Mouse (Mus musculus) kidney, postnatal 36 days (tissue): ENCODE data around the gene Ppp6r1.
A peak's percentile ranks its signal among the peaks of the same experiment; 100 is the strongest.

Experiments
- DNase-seq, 2 experiments: peaks; one replicate each; pipeline ENCODE4 v3.0.0; 2021 to 2022; ENCODE audit warnings: mixed read lengths in 2 of 2

The Ppp6r1 gene

GRCm38 (mm10) chr7:4658912-4659551 is at the start of gene Ppp6r1:
TSS of gene Ppp6r1 (minus strand) at chr7:4659019.
- DNase-seq, result peak; percentile 97 to 98

DNA sequence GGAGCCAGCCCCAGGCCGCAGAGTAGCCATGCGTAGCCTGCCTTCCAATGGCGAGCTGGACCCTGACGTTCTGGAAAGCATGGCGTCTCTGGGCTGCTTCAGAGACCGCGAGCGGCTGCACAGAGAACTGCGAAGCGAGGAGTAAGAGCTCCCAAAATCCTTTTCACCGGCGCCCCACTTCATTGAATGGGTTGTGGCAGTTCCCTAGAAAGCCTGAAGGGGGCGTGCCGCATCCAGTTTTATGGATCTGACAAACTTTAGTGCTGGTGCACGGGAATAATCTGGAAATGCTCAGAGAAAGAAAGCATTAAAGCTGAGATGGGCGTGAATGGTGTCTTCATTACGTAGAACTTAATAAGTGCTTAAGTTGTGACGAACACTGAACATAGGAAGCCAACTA is 46.3 kb upstream of the Ppp6r1 start:
- peak; percentile 30 to 73 for DNase-seq

- DNase-seq, result no peak
Observed at GRCm38 (mm10) chr7:4703195-4703594, 44.4 kb upstream of the Ppp6r1 start.

- DNase-seq, result no peak
Observed at GRCm38 (mm10) chr7:4702334-4702733, 43.5 kb upstream of the Ppp6r1 start.

- no peak for DNase-seq
Observed at GRCm38 (mm10) chr7:4693004-4693403, 34.2 kb upstream of the Ppp6r1 start.

- DNase-seq, result no peak
Observed at GRCm38 (mm10) chr7:4690951-4691653, 32.3 kb upstream of the Ppp6r1 start.

- peak; percentile 20 to 57 for DNase-seq
Observed at GRCm38 (mm10) chr7:4690387-4690786, 31.6 kb upstream of the Ppp6r1 start, which contains the start of gene Brsk1. TSS of gene Brsk1 (plus strand) at chr7:4690604.

- peak; percentile 98 to 99 for DNase-seq
Observed at GRCm38 (mm10) chr7:4684632-4685417, 26.0 kb upstream of the Ppp6r1 start, which contains the start of gene Hspbp1. TSS of gene Hspbp1 (minus strand) at chr7:4685068.

- no peak for DNase-seq
Observed at GRCm38 (mm10) chr7:4684203-4684602, 25.4 kb upstream of the Ppp6r1 start.

- DNase-seq, result no peak
Observed at GRCm38 (mm10) chr7:4683307-4683706, 24.5 kb upstream of the Ppp6r1 start.

- DNase-seq, result no peak
Observed at GRCm38 (mm10) chr7:4675200-4675599, 16.4 kb upstream of the Ppp6r1 start.

- DNase-seq, result no peak
Observed at GRCm38 (mm10) chr7:4674114-4674731, 15.4 kb upstream of the Ppp6r1 start.

DNA sequence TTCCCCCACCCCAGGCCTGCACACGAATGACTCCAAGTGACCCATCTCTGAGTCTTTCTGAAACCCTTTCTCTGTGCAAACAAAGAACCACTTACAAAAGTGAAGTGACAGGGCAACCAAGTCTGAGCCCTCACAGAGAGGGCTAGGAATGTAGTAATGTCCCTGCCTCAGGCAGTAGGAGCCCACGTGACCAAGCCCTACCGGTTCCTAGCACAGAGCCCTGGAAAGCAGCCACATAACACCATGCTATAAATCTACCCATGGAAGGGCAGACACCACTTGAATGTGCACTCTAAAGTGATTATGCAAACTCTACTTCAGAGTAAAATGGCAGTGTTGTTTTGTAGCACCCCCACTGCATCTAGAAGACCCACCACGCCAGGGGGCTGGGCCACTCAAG is 13.1 kb upstream of the Ppp6r1 start:
- DNase-seq, result peak; percentile 56 to 57

DNA sequence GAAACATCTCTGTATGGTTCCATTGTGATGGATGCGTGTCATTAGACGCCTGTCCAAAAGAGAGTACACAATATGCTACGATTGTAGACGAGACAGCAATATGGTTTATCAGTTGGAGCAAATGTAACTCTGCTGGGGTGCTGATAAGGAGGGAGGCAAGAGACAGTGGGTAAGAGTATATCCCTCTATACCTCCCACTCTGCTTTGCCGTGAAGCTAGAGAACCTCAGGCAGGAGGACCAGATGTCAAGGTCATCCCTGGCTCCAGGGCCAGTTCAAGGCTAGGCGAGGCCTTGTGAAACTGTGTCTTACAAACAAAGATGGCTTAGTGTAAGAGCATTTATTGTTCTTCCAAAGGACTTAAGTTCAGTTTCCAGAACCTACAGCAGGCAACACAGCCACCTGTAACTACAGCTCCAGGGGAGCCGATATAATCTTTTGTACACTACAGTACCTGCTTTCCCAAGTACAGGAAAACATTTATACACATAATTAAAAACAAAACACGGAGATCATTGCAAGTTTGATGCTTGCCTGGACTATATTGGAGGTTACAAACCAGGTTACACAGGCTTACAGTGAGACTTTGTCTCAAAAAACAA is 11.9 kb upstream of the Ppp6r1 start:
- no peak for DNase-seq

GRCm38 (mm10) chr7:4669156-4669555 is 10.3 kb upstream of the Ppp6r1 start:
- no peak for DNase-seq

DNA sequence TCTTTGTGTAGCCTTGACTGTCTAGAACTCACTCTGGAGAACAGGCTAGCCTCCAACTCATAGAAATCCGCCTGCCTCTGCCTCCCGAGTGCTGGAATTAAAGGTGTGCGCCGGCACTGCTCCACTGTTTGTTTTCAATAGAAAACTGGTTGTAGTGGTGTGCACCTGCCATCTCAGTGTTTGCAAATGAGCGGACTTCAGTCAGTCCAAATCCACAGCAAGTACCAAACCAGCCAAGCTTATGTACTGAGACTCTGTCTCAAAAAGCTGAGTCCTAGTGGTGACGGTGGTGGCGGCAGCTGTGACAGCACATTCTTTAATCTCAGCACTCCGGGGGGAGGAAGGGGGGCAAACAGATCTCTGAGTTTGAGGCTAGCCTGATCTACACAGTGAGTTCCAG is 9.7 kb upstream of the Ppp6r1 start:
- no peak for DNase-seq

DNA sequence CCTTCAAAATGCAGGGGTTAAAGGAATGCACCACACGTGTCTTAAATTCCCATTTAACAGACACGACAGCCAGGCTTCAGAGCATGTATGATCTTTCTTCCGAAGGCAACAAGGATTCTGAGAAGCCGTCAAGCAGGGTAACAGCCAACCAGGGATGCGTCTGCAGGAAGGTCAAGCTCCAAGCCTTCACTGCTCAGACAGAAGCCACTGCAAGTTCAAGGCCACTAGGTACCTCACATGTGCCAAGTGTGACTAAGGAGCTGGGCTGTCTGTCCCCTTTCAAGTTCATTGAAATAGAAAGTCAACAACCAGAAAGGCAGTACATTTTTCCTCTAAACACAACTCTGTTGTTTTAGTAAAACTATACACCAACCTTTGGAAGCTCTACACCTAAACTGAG is 8.1 kb upstream of the Ppp6r1 start:
- DNase-seq, result no peak

- no peak for DNase-seq
Observed at GRCm38 (mm10) chr7:4663742-4664141, 4.9 kb upstream of the Ppp6r1 start.

GRCm38 (mm10) chr7:4663179-4663578 is 4.4 kb upstream of the Ppp6r1 start:
- no peak for DNase-seq

DNA sequence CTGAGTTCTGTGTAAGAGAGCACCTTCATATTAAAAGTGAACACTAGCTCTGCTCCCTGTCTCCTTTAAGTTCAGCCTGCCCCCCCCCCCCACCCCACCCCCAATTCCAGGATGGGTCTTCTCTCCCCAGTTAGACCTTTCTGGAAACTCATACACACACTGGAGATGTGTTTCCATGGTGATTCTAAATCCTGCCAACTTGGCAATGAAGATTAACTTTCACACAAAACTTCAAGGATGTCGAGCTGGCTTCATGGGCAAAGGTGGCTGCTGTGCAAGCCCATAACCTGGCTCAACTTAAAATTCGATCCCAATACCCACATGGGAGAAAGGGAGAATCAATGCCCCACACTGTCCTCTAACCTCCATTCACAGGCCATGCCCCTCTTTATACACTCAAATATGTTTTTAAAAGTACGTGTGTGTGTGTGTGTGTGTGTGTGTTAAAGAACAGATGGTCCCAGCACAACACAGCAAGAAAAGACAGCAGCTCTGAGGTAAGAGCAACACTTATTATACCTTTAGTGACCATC is 1.2 kb upstream of the Ppp6r1 start:
- peak in 1 of 2 experiments; percentile 23 for DNase-seq

DNA sequence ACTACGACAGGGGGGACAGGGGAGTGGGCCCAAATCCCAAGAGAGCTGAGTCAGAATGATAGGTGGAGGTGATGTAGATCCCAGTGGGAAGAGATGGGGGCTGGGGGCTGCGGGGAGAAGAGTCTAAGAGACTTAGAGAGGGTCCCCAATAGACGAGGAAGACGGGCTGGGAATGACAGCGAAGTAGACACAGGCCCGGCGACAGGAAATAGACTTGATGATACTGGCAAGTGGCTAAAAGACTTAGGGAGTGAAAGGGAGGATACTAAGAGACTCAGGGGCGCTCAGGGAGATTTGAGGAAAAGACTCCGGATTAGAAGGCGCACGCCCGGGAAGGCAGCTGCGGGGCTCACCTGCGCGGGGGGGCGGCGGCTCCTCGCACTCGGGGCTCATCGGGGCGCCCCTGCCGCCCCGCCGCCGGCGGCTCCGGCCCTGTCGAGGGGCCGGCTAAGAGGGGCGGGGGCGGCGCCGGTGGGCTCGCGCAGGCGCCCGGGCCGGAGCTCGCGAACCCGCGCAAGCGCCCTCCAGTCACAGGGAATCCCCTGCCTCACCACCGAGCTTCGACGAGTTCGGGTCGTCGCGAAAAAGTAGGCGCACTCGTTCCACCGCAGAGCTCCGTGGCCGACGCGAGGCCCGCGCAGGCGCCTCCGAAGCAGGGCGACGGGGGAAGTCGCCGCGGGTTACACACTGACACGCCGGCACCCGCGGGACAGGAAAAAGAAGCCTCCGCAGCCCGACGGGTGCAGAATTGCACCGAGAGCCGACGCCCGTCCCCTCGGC is 501 bp downstream of the Ppp6r1 start:
- DNase-seq, result no peak
